Mouse (Mus musculus): ENCODE measurements around the gene Glra4.

The Glra4 gene

GRCm38 (mm10) chrX:136780041-136780440 is at the start of gene Glra4:
Gene Glra4, minus strand, starts transcription at chrX:136780141.
- DNase-seq (ENCODE audit: low read depth, low spot score): no peak

DNA sequence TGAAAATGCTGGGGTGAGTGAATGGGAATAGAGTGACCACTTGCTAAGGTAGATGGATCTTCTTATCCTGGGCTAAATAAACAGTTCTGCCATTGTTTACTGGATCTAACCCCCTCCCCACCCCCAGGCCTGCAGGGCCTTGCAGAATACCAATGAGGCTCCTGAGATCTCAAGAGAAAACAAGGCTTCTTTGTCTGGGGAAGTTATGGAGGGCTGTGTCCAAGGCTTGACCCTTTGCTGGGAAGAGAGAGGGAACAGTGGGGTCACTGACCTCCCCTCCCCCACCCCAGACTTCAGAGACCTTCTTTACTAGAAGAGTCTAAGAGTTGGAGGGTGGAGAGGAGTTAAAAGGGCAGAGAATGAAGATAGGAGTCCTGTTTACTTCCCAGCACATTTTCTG is 48.7 kb upstream of the Glra4 start:
- no peak for DNase-seq (ENCODE audit: low read depth, low spot score)

DNA sequence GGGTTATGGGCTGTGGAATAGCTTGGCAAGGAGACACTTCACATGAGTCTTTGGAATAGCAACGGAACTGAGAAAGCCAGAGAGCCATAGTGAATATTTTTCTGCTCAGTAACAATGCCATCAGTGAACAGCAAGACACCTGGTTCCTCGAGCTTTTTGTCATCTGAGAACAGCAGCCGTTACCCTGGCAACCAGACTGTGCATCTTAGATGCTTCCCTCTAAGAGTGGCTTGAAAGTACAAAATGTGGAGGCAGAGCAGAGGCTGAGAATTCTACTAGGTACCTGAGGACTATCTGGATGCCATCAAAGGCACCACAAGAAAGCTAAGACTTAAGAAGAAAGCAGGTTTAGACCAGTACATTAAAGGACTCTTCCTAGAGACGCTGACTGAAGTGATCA is 45.1 kb upstream of the Glra4 start:
- DNase-seq (ENCODE audit: low read depth, low spot score): no peak

DNA sequence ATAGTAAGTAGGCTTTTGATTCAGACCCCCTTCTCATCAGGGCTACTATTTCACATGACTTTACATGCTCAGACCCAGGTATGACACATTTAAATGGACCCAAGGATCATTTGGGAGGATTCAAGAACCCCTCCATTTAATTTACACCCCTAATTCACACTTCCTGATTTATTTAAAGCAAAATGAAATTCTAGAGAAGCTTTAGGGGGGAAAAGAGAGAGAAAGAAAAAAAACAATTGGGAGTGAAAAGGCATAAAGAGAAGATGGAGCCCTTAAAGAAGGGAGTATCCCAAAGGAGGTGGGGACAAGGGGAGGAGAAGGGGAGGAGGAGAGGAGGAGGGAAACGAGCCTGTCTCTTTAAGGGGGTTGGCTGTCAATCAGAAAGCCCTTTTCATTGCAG is 42.4 kb upstream of the Glra4 start, which contains the start of gene Plp1:
Gene Plp1, plus strand, starts transcription at position 301 of the 400 bp plus-strand sequence.
- DNase-seq (ENCODE audit: low read depth, low spot score): no peak

- DNase-seq (ENCODE audit: low read depth, low spot score): peak; percentile 49
Observed at GRCm38 (mm10) chrX:136820250-136820649, 40.3 kb upstream of the Glra4 start.

GRCm38 (mm10) chrX:136819752-136820151 is 39.8 kb upstream of the Glra4 start:
- DNase-seq (ENCODE audit: low read depth, low spot score): no peak

- no peak for DNase-seq (ENCODE audit: low read depth, low spot score)
Observed at GRCm38 (mm10) chrX:136797223-136797622, 17.3 kb upstream of the Glra4 start.

DNA sequence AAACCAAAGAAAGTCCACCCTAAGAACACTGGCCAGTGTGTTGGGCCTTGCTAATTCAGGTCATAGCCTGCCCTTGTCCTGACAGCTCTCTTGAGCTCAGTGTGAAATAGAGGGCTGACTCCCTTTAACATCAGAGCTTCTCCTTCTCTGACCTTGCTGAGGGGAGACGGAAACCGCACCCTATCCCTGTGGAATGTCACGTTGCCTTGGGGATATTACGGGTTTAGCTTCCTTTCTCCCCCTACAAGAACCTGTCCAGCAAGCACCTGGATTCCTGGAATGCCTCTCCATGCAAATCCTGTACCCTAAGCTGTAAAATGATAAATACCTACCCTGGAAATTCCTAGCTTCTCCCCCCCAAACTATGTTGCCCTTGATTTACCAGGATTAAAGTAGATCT is 9.5 kb upstream of the Glra4 start:
- no peak for DNase-seq (ENCODE audit: low read depth, low spot score)

GRCm38 (mm10) chrX:136779262-136779661 is 679 bp downstream of the Glra4 start:
- DNase-seq (ENCODE audit: low read depth, low spot score): no peak

DNA sequence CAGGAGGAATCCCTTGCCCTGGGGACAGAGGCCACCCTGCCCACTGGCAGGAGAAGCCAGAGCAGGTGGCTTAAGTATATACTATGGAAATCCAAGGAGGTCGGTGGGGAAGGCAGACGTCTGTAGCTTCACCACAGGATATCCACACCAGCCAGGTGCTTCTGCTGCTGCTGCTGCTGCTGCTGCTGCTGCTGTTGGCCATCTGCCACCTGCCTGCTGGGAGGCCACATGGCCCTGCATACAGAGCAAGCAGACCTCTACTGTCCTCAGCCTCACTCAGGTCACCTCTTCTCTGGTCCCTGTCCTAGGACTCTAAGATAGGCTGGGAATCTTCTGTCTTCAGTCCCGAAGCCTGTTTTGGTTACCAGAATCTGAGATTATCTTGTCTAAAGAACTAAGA is 1.9 kb downstream of the Glra4 start:
- no peak for DNase-seq (ENCODE audit: low read depth, low spot score)

DNA sequence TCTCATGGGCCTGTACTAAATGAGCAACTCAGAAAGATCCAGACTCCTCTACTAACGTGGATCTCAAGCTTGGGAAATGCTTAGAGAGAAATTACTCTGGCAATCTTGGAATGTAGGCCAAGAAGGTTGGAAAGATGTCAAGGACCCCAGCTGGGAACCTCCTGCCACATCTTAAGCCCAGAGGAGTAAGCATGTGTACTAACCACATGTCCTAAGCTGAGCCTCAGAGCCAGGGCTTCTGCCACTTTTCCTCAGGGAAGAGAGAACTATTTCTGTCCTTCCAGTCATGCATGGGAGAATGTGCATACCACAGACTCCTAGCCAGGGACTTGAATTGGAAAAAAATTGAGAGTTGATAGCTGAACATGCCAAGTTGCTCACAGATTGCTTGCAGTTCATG is 6.9 kb downstream of the Glra4 start:
- no peak for DNase-seq (ENCODE audit: low read depth, low spot score)

DNA sequence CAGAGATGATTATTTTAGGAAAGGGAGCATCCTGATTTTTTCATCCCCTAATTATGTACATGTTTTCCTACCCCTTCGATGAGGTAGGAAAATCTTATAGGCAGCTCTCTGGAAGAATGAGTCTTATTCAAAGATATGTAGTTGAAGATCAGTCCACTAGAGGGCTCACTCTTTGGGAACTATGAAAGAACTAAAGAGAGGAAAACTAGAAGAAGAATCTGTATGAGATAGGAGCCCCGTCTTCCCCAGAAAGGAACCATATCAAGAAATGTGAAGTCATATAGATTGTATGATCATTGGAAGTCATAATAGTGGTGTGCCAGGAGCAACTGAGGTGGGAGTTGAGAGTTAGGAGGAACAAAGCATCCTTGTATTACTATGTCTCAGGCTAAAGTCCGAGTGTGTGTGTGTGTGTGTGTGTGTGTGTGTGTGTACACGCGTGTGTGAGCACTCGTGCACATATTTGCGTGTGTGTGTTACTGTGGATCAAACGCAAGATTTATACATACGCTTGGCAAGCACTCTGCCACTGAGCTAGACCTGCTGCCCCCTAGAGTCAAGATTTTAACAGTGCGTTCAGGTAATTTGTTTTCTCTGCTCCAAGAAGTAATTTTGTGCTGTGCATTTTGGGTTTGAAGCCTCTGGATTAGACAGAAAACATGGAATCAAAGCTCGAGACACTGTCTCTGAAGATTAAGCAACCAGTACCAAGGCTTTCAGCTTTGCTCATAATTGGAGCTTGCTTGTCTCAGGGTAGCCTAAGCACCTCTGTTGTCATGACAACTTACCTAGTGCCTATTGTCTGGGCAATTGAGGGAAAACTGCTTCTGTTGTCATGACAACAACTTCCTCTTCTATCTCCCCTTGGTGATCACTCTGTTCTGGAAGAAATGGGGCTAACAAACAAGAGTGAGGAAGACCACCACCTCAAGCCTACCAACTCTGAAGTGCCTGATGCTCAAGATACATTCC is 18.6 kb downstream of the Glra4 start:
- DNase-seq (ENCODE audit: low read depth, low spot score): peak; percentile 45

GRCm38 (mm10) chrX:136755464-136755863 is 24.5 kb downstream of the Glra4 start:
- no peak for DNase-seq (ENCODE audit: low read depth, low spot score)

GRCm38 (mm10) chrX:136749329-136749728 is 30.6 kb downstream of the Glra4 start:
- no peak for DNase-seq (ENCODE audit: low read depth, low spot score)

- peak; percentile 9 for DNase-seq (ENCODE audit: low read depth, low spot score)
Observed at GRCm38 (mm10) chrX:136744663-136745062, 35.3 kb downstream of the Glra4 start.

- DNase-seq (ENCODE audit: low read depth, low spot score): no peak
Observed at GRCm38 (mm10) chrX:136743459-136743858, 36.5 kb downstream of the Glra4 start, which contains the start of gene Morf4l2. Gene Morf4l2, minus strand, starts transcription at chrX:136743690.

GRCm38 (mm10) chrX:136742661-136743103 is 37.3 kb downstream of the Glra4 start:
- peak; percentile 70 for DNase-seq (ENCODE audit: low read depth, low spot score)

GRCm38 (mm10) chrX:136742241-136742640 is 37.7 kb downstream of the Glra4 start:
- DNase-seq (ENCODE audit: low read depth, low spot score): no peak

GRCm38 (mm10) chrX:136741651-136742201 is 38.2 kb downstream of the Glra4 start:
- peak; percentile 92 for DNase-seq (ENCODE audit: low read depth, low spot score)

DNA sequence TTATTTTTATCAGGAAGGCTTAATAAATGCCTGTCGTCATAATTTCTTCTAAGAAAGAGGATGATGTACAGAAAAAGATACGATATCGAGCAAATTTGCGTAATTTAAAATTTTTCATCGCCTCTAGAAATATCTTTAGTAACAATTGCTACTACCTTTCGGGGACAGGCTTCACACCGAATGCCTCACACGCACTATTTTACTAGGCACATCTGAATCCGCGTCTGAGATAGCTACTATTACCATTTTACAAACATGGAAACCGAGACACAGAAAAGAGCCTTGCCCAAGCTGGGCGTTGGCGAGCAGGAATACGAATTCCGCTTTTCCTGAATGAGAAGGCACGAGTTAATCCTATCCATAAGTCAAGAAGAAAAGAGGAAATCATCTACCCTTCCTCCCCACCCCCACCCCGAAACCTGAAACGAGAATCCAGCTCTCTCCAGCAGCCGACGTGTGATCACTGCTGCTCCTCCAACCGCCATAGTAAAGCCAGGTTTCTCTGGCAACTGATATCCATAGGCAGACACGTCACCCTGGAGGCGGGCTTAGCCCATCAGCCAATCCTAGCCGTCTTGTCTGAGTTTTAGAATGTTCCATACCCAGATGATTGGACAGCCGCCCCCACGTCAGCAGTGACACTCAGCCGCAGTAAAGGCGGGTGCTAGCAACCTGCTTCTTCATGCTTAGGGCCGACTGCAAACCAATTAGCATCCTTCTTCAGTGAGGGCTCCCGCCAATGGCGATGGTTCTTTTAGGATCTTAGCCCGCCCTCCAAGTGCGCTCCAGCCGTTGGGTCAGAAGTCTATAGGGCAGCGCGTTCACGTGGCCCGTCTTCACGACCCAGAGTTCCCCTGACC is 38.9 kb downstream of the Glra4 start:
- DNase-seq (ENCODE audit: low read depth, low spot score): peak; percentile 97

DNA sequence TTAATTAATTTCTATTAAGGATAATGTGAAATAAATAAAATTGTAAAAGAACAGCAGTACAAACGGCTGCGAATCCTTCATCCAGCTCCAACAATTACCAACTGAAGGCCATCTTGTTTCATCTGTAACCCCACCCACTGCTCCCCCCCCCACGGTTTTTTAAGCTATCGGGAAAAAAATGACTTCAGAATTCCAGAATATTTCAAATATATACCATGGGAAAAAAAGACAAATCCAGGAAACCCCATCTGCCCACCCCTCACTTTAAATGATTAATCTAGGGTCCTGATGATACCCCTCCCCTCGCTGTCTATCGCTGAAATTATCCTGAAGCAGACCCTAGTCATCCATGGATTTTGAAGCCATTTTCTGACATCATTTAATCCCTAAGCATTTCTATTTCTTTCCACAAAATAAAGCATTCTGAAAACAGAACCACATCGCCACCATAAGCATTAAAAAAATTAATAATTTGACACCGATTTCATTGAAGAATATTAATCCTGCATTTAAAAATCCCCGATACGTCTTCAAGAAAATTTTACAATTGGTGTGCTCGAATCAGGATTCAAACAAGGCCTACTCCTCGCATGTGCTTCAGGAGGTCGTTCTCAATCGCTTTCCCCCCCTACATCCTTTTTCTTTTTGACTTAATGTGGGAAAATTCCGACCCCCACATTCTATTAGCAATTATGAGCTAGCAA is 39.7 kb downstream of the Glra4 start:
- DNase-seq (ENCODE audit: low read depth, low spot score): peak; percentile 9

Measured in CD4-positive helper T cell, adult 2 months (primary cell).